Mouse (Mus musculus): ENCODE results near the gene Snx3. TPM values are rescaled to one million over a fixed set of nuclear protein-coding genes. Genes with fewer than 3 reads are reported as not detected.

Gene Snx3
- polyA plus RNA-seq, 1 experiment from 2014 or later, result 340 TPM

DNA sequence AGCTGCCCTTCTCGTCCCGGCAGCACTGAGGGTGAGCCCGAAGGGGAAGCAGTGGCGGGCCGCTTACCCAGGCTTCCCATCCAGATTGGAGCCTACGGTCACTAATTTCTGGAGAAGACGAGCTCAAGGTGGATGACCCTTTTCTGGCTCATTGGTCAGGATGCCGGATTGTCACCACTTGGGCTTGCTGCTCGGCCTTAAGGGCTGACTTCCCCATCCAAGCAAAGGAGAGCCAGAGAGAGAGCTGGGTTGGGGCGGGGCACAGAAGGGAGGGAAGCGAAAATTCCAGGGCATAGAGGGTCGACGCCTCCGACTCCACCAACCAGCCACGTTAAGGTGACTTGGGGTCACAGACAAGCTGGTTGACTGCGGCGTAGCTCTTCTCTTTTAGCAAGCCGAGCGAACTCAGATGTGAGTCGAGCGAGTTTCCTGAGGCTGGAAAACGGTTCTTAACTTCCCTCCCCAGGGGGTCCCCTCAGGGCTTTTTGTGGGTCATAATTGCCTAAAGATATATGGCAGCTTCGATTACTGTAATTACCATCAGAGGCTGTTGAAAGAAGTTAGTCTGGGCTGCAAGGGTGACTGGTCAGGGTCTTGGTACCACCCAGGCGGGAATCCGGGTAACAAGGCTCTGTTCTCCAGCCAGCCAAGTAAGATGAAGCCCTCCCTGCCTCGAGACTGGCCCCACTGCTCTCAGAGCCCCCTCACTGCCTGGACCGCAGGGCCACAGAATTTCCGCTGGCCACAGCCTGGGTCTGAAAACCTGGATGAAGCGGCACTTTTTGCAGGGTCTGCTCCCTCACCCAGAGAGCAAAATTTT, 78.5 kb downstream of the Snx3 start:
- Histone ChIP-seq H3K4me3 (ENCODE audit: control insufficient read depth in 1 of 2, insufficient read depth in 1 of 2, low read depth in 1 of 2, low read length in 2 of 2) (peak overlapping the region in 1 of 2 experiments; percentile 25; a peak in 2 of 4 replicates), H3K4me1 (ENCODE audit: control insufficient read depth in 2 of 2, insufficient read depth in 2 of 2, low read length in 2 of 2) (peaks cover 5 to 30% of the 10 kb centered on the region in 2 experiments; a peak in 3 of 4 replicates), H3K27me3 (ENCODE audit: control insufficient read depth, insufficient read depth, low read length) (peaks cover 99% of the 10 kb centered on the region), H3K27ac (replicated peaks in 1 of 2; ENCODE audit: control insufficient read depth in 1 of 2, insufficient read depth in 1 of 2, low read depth in 2 of 2, low read length in 2 of 2) (no peak overlapping the region), H3K36me3 (ENCODE audit: control insufficient read depth, insufficient read depth, low read length) (no peaks in the 10 kb centered on the region), H3K9me3 (ENCODE audit: control insufficient read depth, low read length) (no peaks in the 10 kb centered on the region), H3K4me2 (ENCODE audit: low read length) (peak overlapping the region; percentile 51; the same call in 1 of the 2 replicates), H3K9ac (ENCODE audit: low read length) (no peak overlapping the region)
- 2% methylated on average over 29 of the region's 29 CpGs for WGBS
- no peak for ATAC-seq (ENCODE audit: insufficient number of reproducible peaks, insufficient read depth, low FRiP score, low read depth)

DNA sequence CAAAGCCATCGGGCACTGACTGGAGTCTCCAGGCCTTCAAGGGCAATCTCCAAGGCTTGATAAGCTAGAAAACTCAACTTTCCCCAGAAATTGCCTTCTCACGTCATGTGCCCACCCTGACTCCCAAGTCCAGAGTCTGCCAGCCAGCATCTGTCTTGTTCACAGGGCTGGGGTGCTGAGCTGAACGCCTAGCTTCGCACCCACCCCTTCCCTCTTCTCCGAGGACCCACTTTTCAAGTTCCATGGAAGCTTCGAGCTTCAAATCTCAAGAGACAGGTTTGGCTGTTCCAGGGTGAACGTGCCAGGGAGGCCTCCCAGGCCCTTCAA, 79.1 kb downstream of the Snx3 start:
- Histone ChIP-seq H3K9me3 (ENCODE audit: control insufficient read depth, low read length) (no peaks in the 10 kb centered on the region), H3K4me3 (ENCODE audit: control insufficient read depth in 1 of 2, insufficient read depth in 1 of 2, low read depth in 1 of 2, low read length in 2 of 2) (no peak overlapping the region), H3K4me1 (ENCODE audit: control insufficient read depth in 2 of 2, insufficient read depth in 2 of 2, low read length in 2 of 2) (peaks cover 5 to 30% of the 10 kb centered on the region in 2 experiments; a peak in 3 of 4 replicates), H3K4me2 (ENCODE audit: low read length) (no peak overlapping the region), H3K36me3 (ENCODE audit: control insufficient read depth, insufficient read depth, low read length) (no peaks in the 10 kb centered on the region), H3K27ac (replicated peaks in 1 of 2; ENCODE audit: control insufficient read depth in 1 of 2, insufficient read depth in 1 of 2, low read depth in 2 of 2, low read length in 2 of 2) (no peak overlapping the region), H3K27me3 (ENCODE audit: control insufficient read depth, insufficient read depth, low read length) (peaks cover 99% of the 10 kb centered on the region), H3K9ac (ENCODE audit: low read length) (no peak overlapping the region)
- 7% methylated on average over 7 of the region's 7 CpGs for WGBS
- ATAC-seq (ENCODE audit: insufficient number of reproducible peaks, insufficient read depth, low FRiP score, low read depth), result no peak

DNA sequence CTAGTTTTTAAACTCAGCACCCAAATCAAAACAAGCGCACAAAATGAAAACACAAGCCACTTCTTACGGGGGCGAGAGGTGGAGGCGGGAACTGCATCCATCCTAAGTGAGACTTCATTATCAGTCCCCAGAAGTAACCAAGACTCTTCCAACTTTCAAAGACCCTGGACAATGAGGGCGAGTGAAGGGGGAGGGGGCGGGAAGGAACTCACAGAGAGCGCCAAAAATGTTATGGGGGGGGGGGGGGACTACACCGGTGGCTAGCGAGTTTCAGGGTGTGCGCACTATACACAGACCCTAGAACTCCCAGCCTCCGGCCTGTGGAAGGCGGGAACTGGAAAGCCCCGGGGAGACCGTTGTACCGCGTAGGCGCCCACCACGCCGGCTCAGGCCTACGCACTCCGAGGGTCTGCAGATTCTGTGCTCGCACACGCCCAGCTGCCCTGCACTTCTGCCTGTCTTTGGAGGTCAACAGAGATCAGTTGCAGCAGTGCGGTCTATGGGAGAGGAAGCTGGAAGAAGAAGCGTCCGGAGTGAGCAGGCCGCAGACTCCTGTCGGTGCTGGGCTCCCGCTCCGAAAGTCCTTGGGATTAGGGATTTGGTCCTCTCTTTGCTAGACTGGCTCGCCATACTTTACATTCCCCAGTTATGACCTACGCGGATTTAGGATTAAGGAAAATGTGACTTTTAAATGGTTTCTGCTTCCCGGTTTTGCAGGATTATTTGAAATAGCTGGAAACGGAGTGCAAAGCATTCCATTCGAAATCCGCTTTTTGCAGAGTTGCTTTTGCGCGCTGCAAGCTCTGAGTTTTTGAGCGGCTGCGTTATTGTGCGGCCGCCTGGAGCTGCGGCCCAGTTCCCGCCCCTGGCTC, 80.1 kb downstream of the Snx3 start:
- Histone ChIP-seq H3K4me1 (ENCODE audit: control insufficient read depth in 2 of 2, insufficient read depth in 2 of 2, low read length in 2 of 2) (peaks cover 5 to 30% of the 10 kb centered on the region in 2 experiments; a peak in 3 of 4 replicates), H3K9ac (ENCODE audit: low read length) (no peak overlapping the region), H3K4me2 (ENCODE audit: low read length) (peak overlapping the region; percentile 57), H3K36me3 (ENCODE audit: control insufficient read depth, insufficient read depth, low read length) (no peaks in the 10 kb centered on the region), H3K4me3 (ENCODE audit: control insufficient read depth in 1 of 2, insufficient read depth in 1 of 2, low read depth in 1 of 2, low read length in 2 of 2) (peak overlapping the region in 1 of 2 experiments; percentile 39; a peak in 2 of 4 replicates), H3K9me3 (ENCODE audit: control insufficient read depth, low read length) (0 out of 2 replicates have a peak, but pooled peaks cover 3% of the 10 kb centered on the region), H3K27me3 (ENCODE audit: control insufficient read depth, insufficient read depth, low read length) (peaks cover 99% of the 10 kb centered on the region), H3K27ac (replicated peaks in 1 of 2; ENCODE audit: control insufficient read depth in 1 of 2, insufficient read depth in 1 of 2, low read depth in 2 of 2, low read length in 2 of 2) (no peak overlapping the region)
- WGBS, result 2% methylated on average over 44 of the region's 45 CpGs
- ATAC-seq (ENCODE audit: insufficient number of reproducible peaks, insufficient read depth, low FRiP score, low read depth), result no peak

DNA sequence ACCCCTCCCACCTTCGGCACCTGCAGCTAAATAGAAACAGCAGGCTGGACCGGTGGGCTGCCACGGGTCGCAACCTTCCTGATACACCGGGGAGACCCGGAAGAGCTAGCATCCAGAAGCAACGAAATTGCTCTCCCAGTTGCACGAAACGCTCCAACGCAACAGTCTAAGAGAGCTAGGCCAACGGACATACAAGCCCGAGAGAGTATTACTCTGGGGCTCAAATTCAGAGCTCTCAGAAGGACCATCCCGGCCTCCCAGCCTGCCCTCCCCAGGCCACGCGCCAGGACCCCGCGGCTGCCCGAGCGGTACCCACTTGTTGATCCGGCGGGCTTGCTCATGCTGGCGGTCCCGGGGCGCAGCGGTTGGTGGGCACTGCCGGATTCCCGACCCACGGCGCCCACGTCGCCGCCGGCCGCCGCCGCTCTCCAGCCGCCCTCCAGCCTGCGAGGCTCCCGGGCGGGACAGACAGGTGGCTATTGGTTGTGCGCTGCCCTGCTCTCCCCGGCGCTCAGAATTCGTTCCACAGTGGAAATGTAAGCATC, 80.8 kb downstream of the Snx3 start:
- H3K4me2 ChIP-seq (ENCODE audit: low read length), result peak overlapping the region; percentile 57
- H3K36me3 ChIP-seq (ENCODE audit: control insufficient read depth, insufficient read depth, low read length), result no peaks in the 10 kb centered on the region
- 2% methylated on average over 44 of the region's 44 CpGs for WGBS
- 0 out of 2 replicates have a peak, but pooled peaks cover 3% of the 10 kb centered on the region for H3K9me3 ChIP-seq (ENCODE audit: control insufficient read depth, low read length)
- no peak for ATAC-seq (ENCODE audit: insufficient number of reproducible peaks, insufficient read depth, low FRiP score, low read depth)
- peaks cover 99% of the 10 kb centered on the region for H3K27me3 ChIP-seq (ENCODE audit: control insufficient read depth, insufficient read depth, low read length)
- H3K4me3 ChIP-seq (ENCODE audit: control insufficient read depth in 1 of 2, insufficient read depth in 1 of 2, low read depth in 1 of 2, low read length in 2 of 2), result peak overlapping the region in 1 of 2 experiments; percentile 39; a peak in 3 of 4 replicates
- H3K4me1 ChIP-seq (ENCODE audit: control insufficient read depth in 2 of 2, insufficient read depth in 2 of 2, low read length in 2 of 2), result peaks cover 5 to 30% of the 10 kb centered on the region in 2 experiments; a peak in 3 of 4 replicates
- no peak overlapping the region for H3K9ac ChIP-seq (ENCODE audit: low read length)
- H3K27ac ChIP-seq (replicated peaks in 1 of 2; ENCODE audit: control insufficient read depth in 1 of 2, insufficient read depth in 1 of 2, low read depth in 2 of 2, low read length in 2 of 2), result no peak overlapping the region

DNA sequence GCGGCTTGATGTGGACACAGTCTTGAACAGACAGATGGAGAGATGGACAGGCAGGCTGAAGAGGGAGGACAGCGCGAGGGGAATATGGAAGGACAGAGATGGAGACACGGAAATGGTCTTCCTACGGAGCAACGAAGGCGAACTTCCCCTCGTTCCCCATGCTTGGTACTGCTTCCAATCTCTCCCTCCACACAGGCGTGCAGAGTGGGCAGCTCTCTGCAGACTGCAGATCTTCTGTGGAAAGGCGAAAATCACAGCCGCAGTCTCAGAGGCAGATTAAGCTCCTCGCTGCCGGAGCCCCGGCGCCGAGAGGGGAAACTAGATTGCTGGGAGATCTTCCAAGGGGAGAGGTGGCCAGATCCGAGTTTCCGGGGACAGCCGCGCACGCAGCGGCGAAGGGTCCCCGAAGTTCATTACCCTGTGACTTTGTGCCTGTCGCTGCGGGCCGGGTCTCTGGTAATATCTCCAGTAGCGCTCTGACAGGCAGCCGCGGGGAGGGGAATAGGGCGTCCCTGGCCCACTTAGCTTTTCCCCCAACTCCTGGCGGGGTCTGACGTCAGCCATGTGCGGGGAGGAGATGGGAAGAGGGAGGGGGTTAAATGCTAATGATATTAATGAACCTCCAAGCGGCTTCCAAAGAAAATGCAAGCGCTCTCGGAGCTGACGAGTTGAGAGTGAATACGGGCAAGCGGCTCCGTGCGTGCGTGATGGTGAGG, 81.5 kb downstream of the Snx3 start, which contains the start of the genes Nr2e1 and Ostm1:
Nr2e1 (minus strand) TSS at position 476 of the 716 bp plus-strand sequence.
Ostm1 (plus strand) TSS at position 666 of the 716 bp plus-strand sequence.
- H3K27ac ChIP-seq (replicated peaks in 1 of 2; ENCODE audit: control insufficient read depth in 1 of 2, insufficient read depth in 1 of 2, low read depth in 2 of 2, low read length in 2 of 2), result no peak within 1 kb of the TSS
- peak within 1 kb of the TSS; percentile 11 to 39 for H3K4me3 ChIP-seq (ENCODE audit: control insufficient read depth in 1 of 2, insufficient read depth in 1 of 2, low read depth in 1 of 2, low read length in 2 of 2)
- WGBS, result under 1% methylated on average over 43 of the region's 43 CpGs
- H3K4me2 ChIP-seq (ENCODE audit: low read length), result peak within 1 kb of the TSS; percentile 57
- peaks cover 5 to 30% of the 10 kb centered on the region in 2 experiments; a peak in 3 of 4 replicates for H3K4me1 ChIP-seq (ENCODE audit: control insufficient read depth in 2 of 2, insufficient read depth in 2 of 2, low read length in 2 of 2)
- H3K9me3 ChIP-seq (ENCODE audit: control insufficient read depth, low read length), result 0 out of 2 replicates have a peak, but pooled peaks cover 3% of the 10 kb centered on the region
- no peaks in the 10 kb centered on the region for H3K36me3 ChIP-seq (ENCODE audit: control insufficient read depth, insufficient read depth, low read length)
- peaks cover 98% of the 10 kb centered on the region for H3K27me3 ChIP-seq (ENCODE audit: control insufficient read depth, insufficient read depth, low read length)
- no peak for ATAC-seq (ENCODE audit: insufficient number of reproducible peaks, insufficient read depth, low FRiP score, low read depth)
- no peak within 1 kb of the TSS for H3K9ac ChIP-seq (ENCODE audit: low read length)

DNA sequence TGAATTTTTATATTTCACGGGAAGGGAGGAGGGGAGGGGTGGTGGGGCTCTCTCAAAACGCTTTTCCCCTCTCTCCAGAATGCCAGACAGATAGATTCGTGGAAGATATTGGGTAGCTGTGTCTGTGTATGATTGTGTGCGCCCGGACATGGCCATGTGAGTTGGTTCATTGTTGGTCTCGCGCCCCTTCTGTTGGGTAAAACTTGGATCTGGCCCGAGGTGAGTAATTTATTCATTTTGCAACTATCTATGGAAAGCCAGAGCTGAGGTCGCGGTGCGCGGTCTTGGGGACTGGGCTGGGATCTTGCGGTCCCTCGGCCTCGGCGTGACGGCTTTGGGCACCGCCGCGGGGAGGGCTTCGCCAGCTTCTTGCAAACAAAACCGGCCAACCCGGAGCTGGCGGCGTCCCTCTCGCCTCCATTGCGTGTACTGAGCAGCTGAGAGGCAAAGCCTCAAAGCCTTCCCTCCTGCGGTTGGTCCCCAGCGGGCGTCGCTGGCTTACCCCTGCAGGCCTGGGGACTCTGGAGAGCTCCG, 82.1 kb downstream of the Snx3 start:
- Histone ChIP-seq H3K4me3 (ENCODE audit: control insufficient read depth in 1 of 2, insufficient read depth in 1 of 2, low read depth in 1 of 2, low read length in 2 of 2) (peak overlapping the region in 1 of 2 experiments; percentile 39; a peak in 2 of 4 replicates), H3K4me1 (ENCODE audit: control insufficient read depth in 2 of 2, insufficient read depth in 2 of 2, low read length in 2 of 2) (peaks cover 5 to 30% of the 10 kb centered on the region in 2 experiments; a peak in 3 of 4 replicates), H3K36me3 (ENCODE audit: control insufficient read depth, insufficient read depth, low read length) (no peaks in the 10 kb centered on the region), H3K9me3 (ENCODE audit: control insufficient read depth, low read length) (0 out of 2 replicates have a peak, but pooled peaks cover 3% of the 10 kb centered on the region), H3K27ac (replicated peaks in 1 of 2; ENCODE audit: control insufficient read depth in 1 of 2, insufficient read depth in 1 of 2, low read depth in 2 of 2, low read length in 2 of 2) (no peak overlapping the region), H3K9ac (ENCODE audit: low read length) (no peak overlapping the region), H3K27me3 (ENCODE audit: control insufficient read depth, insufficient read depth, low read length) (peaks cover 98% of the 10 kb centered on the region), H3K4me2 (ENCODE audit: low read length) (peak overlapping the region; percentile 57)
- WGBS, result under 1% methylated on average over 32 of the region's 32 CpGs
- ATAC-seq (ENCODE audit: insufficient number of reproducible peaks, insufficient read depth, low FRiP score, low read depth), result no peak

Data from heart, embryonic 14.5 days (tissue).